Mouse (Mus musculus) lung, embryonic 14.5 days (tissue): ENCODE results near the gene Cox6a2. TPM values are rescaled to one million over a fixed set of nuclear protein-coding genes. Genes with fewer than 3 reads are reported as not detected.

Experiments
- polyA plus RNA-seq: library from polyadenylated mRNA; unstranded; fragments of >200 nt; fragmentation: Nextera tagmentation; extraction: Ambion mirVana; gene quantifications from 2 replicates; pipeline ENCODE4 v1.2.1, GENCODE M21; 2014

The Cox6a2 gene
- polyA plus RNA-seq, 1 experiment from 2014 or later = 0.29 TPM

Other genes starting within 250 kb of the Cox6a2 start
- 54.6 and 57.9 TPM in 2 replicates for gene Fus, start 238.9 kb downstream of the Cox6a2 start, polyA plus RNA-seq
- 22.1 and 26.8 TPM in 2 replicates for gene Pycard, start 212.5 kb downstream of the Cox6a2 start, polyA plus RNA-seq
- gene Trim72, start 202.4 kb downstream of the Cox6a2 start, polyA plus RNA-seq = not detected in 2 replicates
- gene Itgam, start 143.7 kb downstream of the Cox6a2 start, polyA plus RNA-seq = 0.74 and 1.4 TPM in 2 replicates
- not detected in 2 replicates for gene Gm49368, start 143.7 kb downstream of the Cox6a2 start, polyA plus RNA-seq
- 0.11 and 0.12 TPM in 2 replicates for gene Itgax, start 76.8 kb downstream of the Cox6a2 start, polyA plus RNA-seq
- not detected in 2 replicates for gene Itgad, start 52.0 kb downstream of the Cox6a2 start, polyA plus RNA-seq
- gene Armc5, start 31.0 kb upstream of the Cox6a2 start, polyA plus RNA-seq = 19.2 and 22.0 TPM in 2 replicates
- 8.2 and 10.5 TPM in 2 replicates for gene 9130023H24Rik, start 31.6 kb upstream of the Cox6a2 start, polyA plus RNA-seq
- gene Tgfb1i1, start 40.4 kb upstream of the Cox6a2 start, polyA plus RNA-seq = 141 and 150 TPM in 2 replicates
- 0.37 TPM in 1 of 2 replicates, not detected in the other for gene Slc5a2, start 59.3 kb upstream of the Cox6a2 start, polyA plus RNA-seq
- gene BC017158, start 91.8 kb upstream of the Cox6a2 start, polyA plus RNA-seq = 38.6 and 40.4 TPM in 2 replicates
- gene Rgs10, start 212.4 kb upstream of the Cox6a2 start, polyA plus RNA-seq = 31.1 and 31.2 TPM in 2 replicates